Mouse (Mus musculus) testis, postnatal 14 days (tissue): Measurements from ENCODE around the gene Ripk1.

Experiments used
- DNase-seq: peaks from one replicate; pipeline ENCODE4 v3.0.0; 2021; ENCODE audit warnings: low spot score

The Ripk1 gene

DNA sequence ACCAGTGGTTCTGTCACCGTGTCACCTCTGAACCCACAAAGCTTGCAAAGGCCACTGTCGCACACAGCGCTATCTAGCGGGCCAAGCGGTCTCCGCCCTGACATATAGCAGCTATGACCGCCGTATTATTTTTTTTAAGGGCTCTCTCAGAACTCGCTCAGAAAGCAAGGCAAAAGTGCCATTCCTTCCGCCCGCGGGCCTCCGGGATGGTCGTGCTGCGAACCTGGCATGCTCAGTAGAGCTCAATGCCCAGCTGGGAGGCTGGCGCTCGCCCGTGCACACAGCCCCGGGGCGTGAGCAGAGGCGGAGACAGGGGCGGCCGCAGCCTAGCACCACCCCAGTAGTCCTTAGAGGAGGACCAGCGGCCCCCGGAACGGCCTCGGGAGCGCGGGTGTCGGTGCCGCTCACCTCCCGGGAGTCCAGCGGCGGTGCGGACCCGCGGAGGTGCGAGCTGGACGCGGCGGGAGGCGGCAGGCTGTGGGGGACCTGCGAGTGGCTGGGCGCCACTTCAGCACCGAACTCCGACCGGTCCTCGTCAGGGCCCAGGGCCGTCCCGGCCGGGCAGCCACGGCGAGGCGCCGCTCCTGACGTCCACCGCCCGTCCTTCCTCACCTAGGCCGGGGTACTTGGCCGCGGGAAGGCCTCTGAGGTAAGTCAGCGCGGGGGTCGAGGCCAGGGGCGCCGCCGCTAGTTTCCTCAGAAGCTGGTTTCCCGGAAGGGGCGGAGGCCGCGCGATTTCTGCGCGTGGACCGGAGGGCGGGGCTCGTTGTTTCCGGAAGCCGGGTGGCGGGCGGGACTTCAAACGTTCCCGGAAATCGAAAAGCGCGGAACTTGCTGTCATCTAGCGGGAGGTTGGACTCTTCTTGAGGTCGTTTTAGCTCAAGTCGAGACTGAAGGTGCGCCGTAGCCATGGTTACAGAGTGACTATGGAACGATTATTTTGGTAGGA lies at the start of gene Ripk1, which contains the start of gene Serpinb6a:
Ripk1 (plus strand) TSS at position 306 of the 949 bp plus-strand sequence.
Serpinb6a (minus strand) TSS at position 737 of the 949 bp plus-strand sequence.
- DNase-seq: peak; percentile 89

DNA sequence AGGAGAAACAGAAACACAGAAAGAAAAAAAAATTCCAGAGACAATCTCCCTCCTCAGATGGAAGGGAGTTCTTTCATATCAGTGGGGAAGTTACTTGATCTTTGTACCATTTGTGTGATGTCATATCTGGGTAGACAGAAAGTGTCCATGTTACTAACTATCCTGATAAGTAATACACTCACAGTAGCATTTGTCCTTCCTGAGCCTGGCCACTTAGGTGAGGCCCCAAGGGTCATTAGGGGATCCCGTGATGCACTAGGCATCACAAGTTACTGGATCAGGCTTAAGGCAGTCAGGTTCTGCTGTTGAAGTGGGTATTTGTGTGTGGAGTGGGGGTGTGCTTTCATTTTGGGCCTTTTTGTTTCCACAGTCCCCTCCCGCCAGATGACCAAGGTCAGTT lies 49.2 kb upstream of the Ripk1 start:
- no peak for DNase-seq

DNA sequence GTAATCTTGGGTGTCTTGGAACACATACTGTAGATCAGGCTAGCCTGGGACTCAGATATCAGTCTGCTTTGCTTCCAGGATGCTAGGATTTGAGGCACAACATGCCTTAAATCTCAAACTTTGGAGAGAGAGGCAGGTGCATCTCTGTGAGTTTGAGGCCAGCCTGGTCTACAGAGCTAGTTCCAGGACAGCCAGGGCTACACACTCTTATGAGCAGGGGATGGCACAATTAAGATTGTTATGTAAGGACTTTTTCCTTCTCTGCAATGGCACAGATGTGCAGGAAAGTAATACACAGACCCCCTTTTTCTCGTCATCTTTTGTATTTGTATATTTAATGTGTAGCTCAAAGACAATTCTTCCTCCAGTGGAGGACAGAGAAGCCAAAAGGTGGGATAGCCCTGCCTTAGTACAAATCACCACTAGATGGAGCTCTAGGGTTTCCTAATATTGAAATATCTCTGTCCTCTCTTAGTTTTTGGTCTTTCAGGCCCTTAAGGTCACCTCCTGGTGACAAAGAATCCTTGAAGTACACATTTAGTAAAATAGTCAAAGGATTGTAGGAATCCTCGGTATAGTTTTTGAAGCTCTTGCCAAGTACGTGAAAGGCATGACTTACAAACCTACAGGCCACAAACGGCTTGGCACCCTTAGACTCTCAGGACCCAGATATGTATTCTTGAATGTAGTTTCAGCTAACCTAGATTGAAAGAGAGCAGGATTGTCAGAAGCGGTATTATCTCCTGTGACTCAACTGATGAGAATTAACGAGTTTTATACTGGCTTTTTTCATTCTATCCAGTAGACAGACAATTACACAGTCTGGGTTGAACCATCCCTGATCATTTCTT lies 45.4 kb upstream of the Ripk1 start:
- no peak for DNase-seq

DNA sequence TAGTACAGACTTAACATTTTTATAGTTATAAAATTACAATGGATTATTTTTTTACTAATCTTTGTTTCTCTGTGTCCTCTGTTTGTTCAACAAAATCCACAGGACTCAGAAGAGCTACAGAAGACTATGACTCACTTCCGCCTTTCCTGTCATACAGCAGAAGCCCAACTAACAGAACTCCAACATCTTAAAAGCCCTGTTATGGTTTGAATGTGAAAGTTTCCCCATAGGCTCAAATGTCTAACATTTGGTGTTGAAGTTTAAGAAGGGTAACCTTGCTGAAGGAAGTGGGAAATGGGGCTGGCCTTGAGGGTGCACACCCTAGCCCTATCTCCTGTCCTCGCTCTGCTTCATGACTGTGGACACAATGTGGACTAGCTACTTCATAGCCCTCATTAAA lies 42.4 kb upstream of the Ripk1 start:
- DNase-seq: no peak

DNA sequence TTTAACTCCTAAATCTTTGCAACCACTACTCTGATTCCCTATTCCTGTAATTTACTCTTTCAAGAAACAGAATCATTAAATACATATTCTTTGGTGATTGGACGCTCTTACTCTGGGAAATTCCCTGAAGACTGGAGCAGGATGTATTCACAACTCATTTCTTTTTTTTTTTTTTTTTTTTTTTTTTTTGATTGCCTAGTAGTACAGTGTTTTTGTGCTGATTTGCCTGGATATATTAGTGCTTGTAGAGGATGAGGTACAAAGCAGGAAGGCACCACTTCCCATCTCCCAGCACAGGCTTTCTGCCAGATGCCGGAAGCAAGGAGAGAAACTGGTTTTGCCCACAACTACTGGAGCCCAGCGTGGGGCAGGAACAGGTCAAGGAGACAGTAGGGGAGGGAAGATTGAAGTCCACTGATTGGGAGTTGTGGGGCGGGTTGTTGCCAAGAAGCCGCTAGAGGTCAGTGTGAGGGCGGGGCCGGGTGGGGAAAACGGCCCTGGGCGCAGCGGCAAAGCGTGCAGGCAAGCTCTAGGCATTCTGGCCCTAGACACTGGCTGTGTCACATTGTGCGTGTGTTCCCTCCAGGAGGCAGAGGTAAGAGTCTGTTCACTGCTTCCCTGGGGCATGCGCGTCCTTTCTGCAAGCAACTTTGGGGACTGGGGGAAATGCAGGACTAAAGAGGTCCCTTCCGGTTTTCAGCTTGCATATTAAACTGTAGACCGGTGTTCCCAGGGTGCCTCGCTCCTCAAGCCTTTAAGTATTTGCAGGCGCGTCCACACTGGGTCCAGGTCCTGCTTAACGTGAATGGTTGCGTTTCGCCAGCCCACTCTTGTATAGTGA lies 37.7 kb upstream of the Ripk1 start, which contains the start of gene Nqo2:
Nqo2 (plus strand) TSS at position 482 of the 841 bp plus-strand sequence.
- peak; percentile 71 for DNase-seq

DNA sequence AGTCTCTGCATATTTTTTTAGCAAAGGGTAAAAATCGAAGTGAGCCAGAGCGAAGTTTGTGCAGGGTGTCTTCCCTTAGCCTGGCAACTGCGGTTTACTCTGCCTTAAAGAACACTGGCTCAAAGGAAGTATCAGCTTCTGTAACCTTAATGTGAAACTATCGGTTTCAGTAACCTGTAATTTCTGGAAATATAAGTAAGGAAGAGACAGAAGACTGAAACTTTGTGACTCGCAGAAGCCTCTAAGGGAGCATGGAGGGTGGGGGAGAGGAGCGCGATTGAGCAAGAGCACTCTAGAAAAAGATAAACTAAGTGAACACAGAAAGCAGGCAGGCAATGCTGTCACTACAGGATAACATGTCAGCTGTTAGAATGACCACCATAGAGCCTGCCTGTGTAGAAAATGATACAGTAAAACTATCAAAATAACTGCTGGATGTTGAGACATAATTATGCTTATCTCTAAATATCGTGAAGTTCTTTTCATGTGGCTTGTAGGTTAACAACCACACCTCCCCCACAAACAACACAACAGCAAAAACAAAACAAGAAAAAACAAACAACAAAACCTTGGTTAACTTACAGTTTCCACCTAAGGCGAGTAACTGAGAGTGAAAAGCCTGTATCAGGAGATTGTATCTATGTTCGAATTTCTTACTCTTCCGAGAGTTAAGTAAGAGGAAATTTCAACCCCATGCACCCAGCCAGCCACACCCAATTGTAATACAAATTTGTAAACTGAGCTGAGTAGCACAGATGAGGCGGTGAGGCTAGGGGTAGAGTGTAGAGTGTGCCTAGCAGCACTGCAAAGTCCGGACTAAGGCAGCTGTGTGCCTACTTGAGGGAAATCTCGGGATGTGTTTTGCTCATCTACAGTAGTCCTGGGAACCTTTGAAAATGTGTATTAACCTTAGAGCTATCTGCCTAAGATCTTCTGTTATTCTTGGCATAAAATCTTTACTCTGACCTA lies 36.8 kb upstream of the Ripk1 start:
- DNase-seq: no peak

DNA sequence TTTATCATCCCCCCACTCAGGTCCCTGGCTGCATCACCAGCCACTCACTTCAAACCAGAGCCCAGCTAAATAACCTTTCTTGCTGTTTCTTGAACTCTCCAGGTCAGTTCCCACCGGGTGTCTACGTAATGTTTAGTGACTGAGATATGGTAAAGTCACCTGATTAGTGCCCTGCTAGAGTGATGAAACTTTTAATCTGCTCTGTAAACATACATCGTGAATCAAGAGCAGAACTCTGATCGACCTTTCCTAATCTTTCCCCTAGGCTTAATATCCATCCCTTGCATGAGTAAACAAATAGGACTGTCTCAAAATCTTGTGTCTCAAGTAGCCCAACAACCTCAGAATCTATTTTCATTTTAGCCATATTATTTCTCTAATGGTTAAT lies 36.1 kb upstream of the Ripk1 start:
- no peak for DNase-seq

DNA sequence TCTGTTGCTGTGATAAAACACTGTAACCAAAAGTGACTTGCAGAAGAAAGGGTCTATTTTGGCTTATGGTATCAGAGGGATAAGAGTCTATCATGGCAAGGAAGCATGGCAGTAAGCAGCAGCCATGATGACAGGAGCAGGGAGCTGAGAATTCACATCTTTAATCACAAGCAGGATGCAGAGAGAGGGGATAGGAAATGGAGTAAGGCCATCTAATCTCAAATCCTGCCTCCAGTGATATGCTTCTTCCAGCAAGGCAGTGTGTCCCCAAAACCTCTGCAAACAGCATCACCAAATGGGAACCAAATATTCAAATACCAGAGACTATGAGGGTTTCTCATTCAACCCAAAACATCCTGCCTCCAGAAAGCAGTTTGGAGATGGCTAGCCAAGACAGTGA lies 35.6 kb upstream of the Ripk1 start:
- DNase-seq: no peak

DNA sequence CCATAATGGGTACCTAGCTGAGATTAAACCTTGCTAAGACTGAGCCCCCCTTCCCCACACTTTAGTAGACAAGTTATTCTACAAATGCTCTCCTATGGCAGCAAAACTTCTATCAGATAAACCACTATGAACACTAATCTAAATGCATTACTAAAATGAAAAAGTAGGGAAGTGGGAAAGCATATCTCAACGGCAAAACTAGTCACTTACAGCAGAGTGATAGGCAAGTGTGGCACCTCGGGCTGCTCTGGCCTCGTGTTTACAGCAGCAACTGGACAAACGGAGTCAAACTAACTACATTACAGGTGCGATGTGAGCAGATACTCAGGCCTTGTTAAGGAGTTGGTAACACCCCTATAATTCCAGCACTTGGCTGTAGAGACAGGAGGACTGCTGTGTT lies 12.5 kb upstream of the Ripk1 start:
- no peak for DNase-seq

DNA sequence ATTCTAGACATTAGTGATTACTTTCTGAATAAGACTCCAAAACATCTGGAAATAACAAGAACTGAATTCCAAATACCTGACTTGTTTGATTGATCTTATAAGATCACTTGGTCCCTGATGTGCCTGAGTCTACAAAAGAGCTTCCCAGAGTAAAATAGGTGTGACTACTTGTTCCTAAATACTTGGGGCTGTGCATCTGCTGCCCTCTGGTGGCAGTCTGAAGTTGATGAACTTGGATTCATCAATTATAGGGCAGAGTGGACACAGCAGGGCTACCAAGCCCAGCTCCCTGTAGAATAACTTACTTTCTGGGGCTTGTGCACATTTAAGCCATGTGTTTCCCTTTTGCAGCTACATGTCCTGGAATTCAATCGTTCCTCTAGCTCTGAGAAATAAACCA lies 7.0 kb upstream of the Ripk1 start:
- peak; percentile 22 for DNase-seq

DNA sequence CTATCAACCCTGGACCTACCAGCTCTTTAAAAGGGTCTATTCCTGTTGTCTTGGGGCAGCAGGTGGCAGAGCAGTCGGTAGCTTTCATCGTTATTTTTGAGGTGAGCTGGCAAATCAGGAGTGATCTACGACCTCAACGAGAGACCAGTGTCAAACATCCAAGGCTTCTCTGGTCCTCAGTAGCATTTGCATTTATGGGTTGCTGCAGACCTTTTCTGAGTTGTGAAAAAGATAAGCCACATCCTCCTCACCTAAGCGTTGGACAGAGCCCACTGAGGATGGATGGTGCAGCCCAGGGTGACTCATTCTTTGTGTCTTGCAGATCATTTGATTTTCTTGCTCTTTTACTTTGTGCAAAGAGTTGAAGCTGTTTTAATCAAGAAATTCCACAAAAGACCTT lies 895 bp downstream of the Ripk1 start:
- no peak for DNase-seq

DNA sequence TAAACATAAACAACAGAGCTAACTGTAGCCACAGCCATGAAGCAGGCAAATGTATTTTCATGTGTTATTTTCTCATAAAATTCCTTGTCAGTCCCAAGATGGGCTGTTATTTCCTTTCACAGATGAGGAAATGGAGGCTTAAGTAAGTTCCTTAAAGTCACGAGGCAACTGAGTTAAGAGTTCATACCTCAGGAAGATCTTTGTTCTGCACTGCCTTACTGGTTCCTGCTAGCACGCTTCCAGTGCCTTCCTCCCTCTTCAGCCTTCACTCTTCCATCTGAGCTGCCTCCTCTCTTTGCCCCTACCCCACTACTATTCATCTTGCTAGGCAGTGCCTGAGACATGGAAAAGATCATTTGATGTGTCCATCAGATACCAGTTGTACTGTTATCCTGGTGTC lies 5.1 kb downstream of the Ripk1 start:
- DNase-seq: no peak

DNA sequence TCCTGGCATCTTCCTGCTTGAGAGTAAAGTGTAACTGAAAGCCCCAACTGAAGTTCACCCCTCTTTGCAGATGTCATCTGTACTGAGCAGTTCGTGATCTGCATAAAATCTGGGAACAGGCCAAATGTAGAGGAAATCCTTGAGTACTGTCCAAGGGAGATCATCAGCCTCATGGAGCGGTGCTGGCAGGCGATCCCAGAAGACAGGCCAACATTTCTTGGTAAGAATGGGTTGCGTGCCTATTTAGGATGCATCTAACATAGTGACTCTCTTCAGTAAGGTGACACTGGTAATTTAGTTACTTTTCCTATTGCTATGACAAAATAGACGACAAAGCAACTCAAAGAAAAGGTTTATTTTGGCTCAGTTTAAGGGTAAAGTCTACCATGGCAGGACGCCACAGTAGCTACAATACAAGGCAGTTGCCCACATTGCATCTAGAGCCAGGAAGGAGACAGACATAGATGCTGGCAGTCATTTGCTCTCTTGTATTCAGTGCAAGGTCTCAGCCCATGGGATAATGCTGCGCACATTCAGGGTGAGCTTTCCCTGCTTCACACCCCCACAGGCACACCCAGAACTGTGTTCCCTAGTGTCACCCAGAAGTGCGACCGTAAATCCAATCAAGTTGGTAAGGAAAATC lies 14.9 kb downstream of the Ripk1 start:
- DNase-seq: no peak

DNA sequence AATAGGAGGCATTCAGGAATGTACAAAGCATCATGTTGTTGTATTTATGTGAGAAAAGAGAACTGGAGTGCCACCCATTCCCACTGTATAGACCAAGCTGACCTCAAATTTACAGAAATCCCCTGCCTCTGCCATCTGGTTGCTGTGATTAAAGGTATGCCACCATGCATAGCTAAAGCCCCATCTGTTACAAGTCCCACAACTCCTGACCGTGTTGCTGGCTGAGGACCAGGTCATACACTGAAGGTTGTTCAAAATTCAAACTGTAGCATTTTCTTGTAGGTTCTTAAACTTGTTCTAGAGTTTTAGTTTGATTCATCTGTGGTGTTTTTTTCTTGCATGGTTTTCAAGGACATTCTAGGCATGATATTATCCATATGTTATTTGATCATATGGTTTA lies 16.4 kb downstream of the Ripk1 start:
- DNase-seq: no peak

DNA sequence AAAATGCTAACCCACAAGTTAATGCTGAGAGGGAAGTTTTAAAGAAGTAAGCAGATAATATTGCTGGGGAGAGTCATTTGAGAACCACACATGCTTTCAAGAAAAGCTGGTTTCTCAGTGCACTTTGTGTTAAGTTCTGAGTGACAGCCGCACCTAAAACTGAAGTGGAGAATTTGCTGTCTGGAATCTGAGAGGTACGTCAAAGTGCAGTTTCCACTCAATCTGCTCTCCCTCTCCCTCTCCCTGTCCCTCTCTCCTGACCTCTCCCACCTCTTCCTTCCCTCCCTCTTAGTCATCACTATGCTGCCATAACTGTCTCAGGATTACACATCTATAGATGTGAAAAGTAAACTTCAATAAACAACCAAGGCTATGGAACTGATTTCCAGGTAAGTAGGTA lies 19.8 kb downstream of the Ripk1 start:
- no peak for DNase-seq

DNA sequence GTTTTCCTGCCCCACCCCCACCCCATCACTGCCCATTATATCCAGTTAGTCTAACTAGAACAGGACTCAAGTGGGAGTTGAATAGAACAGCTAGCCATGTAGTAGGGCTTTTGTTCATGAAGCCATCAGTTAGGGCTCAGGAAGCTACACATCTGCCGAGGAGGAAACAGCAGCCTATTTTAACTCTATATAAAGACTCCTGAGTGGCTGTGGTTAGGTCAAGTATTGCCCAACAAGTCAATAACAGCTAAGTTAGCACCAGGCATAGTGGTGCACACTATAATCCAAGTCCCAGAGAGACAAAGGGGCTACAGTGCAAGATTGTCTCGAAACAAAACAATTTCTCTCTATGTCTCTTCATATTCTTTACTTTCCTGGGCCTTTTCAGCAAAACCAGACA lies 29.9 kb downstream of the Ripk1 start:
- DNase-seq: no peak

DNA sequence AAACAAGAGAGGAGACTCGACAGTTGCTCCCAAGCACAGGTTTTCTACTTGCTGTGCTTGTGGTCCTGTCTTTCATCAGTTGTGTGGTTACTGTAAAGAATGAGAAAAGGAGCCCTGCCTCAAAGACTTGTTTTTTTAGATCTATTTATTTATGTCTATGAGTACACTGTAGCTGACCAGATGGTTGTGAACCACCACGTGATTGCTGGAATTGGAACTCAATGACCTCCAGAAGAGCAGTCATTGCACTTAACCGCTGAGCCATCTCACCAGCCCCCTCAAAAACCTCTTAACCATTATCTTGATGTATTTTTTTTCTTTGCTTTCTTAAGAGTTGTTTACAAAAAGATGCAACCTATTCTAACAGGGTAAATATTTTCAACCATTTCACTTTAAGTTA lies 33.3 kb downstream of the Ripk1 start:
- DNase-seq: no peak

DNA sequence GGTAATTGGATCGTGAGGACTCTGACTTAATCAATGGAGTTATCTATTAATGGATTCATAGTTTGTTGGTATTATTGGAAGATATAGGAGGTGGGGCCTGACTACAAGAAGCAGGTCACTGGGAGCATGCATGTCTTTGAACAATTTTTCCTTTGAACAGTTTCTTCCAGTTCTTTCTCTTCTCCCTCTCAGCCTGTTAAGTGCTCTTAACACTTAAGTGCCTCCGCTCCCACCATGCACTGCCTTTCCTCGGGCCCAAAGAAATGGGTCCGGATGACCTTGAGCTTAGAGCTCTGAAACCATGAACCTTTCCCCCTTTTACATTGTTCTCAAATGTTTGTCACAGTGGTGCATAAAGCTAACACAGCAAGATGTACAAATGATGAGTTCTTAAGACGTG lies 34.6 kb downstream of the Ripk1 start:
- no peak for DNase-seq

DNA sequence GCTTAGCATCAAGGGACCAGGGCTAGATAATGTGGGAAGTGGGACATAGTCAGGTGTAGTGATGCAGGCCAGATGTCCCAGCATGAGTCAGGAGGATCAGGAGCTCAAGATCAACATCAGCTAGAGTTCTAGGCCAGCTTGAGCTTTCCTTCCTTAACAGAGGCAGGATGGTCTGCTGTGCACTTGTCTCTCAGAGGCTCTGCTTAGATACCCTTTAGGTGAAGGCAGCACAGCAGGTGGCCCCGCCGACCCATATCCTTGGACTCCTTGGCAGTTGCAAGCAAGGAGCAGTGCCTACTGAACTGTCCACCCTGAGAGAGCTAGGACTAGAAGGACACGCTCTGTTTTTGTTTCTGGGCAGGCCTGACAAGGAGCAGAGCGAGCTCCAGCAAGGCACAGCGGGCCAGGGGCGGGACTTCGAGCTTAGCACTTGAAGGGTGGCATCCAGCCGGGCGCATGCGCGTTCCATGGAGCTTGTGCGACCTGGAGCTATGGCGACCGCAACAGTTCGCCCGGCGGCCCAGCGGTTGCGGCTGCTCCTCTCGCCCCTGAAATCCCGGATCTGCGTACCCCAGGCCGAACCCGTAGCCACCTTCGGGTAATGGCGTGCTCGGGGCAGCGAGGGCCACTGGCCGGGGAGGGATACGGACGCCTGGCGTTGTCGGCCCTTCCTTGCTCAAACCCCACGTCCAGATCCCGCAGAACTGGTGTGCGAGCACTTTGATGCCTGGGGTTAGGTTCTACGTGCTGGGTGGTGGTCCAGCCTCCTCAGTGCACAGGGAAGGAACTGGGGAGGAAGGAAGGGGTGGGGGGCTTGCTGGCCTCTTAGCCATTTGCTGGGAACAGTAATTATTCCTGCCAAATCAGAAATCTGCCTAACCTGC lies 35.3 kb downstream of the Ripk1 start, which contains the start of gene Bphl:
Bphl (plus strand) TSS at position 426 of the 884 bp plus-strand sequence.
- peak; percentile 88 for DNase-seq
